Mouse (Mus musculus): ENCODE results near the gene Pdp2.
"Not testable (repeated sequence)": the region's sequence is repeated elsewhere in the genome, so short reads cannot be mapped to it uniquely, and the experiment has no call there.

Pdp2 gene

GRCm38 (mm10) chr8:104591133-104591834 is at the start of gene Pdp2:
Gene Pdp2 (plus strand): TSS chr8:104591451.
- peak; percentile 92 for DNase-seq (ENCODE audit: low read depth, low spot score)

- DNase-seq (ENCODE audit: low read depth, low spot score) = no peak
Measured at GRCm38 (mm10) chr8:104541515-104541880, 49.8 kb upstream of the Pdp2 start.

GRCm38 (mm10) chr8:104542160-104542559 is 49.1 kb upstream of the Pdp2 start:
- no peak for DNase-seq (ENCODE audit: low read depth, low spot score)

GRCm38 (mm10) chr8:104543440-104544045 is 47.7 kb upstream of the Pdp2 start:
- no peak for DNase-seq (ENCODE audit: low read depth, low spot score)

- DNase-seq (ENCODE audit: low read depth, low spot score) = no peak
Measured at GRCm38 (mm10) chr8:104555191-104555590, 36.1 kb upstream of the Pdp2 start.

GRCm38 (mm10) chr8:104557226-104557625 is 34.0 kb upstream of the Pdp2 start:
- DNase-seq (ENCODE audit: low read depth, low spot score) = no peak

- no peak for DNase-seq (ENCODE audit: low read depth, low spot score)
Measured at GRCm38 (mm10) chr8:104560731-104561130, 30.5 kb upstream of the Pdp2 start.

- peak; percentile 85 for DNase-seq (ENCODE audit: low read depth, low spot score)
Measured at GRCm38 (mm10) chr8:104564633-104565456, 26.4 kb upstream of the Pdp2 start.

- no peak for DNase-seq (ENCODE audit: low read depth, low spot score)
Measured at GRCm38 (mm10) chr8:104565457-104565798, 25.8 kb upstream of the Pdp2 start.

GRCm38 (mm10) chr8:104569559-104569958 is 21.7 kb upstream of the Pdp2 start:
- DNase-seq (ENCODE audit: low read depth, low spot score) = no peak

- DNase-seq (ENCODE audit: low read depth, low spot score) = peak; percentile 67
Measured at GRCm38 (mm10) chr8:104570436-104571343, 20.6 kb upstream of the Pdp2 start.

- DNase-seq (ENCODE audit: low read depth, low spot score) = no peak
Measured at GRCm38 (mm10) chr8:104576820-104577219, 14.4 kb upstream of the Pdp2 start.

- not testable (repeated sequence) for DNase-seq (ENCODE audit: low read depth, low spot score)
Measured at GRCm38 (mm10) chr8:104577606-104578005, 13.6 kb upstream of the Pdp2 start.

GRCm38 (mm10) chr8:104584522-104584921 is 6.7 kb upstream of the Pdp2 start:
- no peak for DNase-seq (ENCODE audit: low read depth, low spot score)

GRCm38 (mm10) chr8:104590284-104590683 is 967 bp upstream of the Pdp2 start:
- no peak for DNase-seq (ENCODE audit: low read depth, low spot score)

GRCm38 (mm10) chr8:104591856-104592255 is 605 bp downstream of the Pdp2 start:
- DNase-seq (ENCODE audit: low read depth, low spot score) = no peak

- DNase-seq (ENCODE audit: low read depth, low spot score) = no peak
Measured at GRCm38 (mm10) chr8:104592566-104592965, 1.3 kb downstream of the Pdp2 start.

GRCm38 (mm10) chr8:104593536-104594325 is 2.5 kb downstream of the Pdp2 start:
- DNase-seq (ENCODE audit: low read depth, low spot score) = no peak

GRCm38 (mm10) chr8:104594611-104595362 is 3.5 kb downstream of the Pdp2 start:
- DNase-seq (ENCODE audit: low read depth, low spot score) = no peak
